In genomic region chr10:62218044-62218788, GRCm38 (mm10) we compare ENCODE assay signal across 15 mouse cellular contexts. TPM values are rescaled to one million over a fixed set of nuclear protein-coding genes. Genes with fewer than 3 reads are reported as not detected.
DNase-seq lines count a peak whose midpoint lies in the region; ATAC-seq and TF ChIP-seq lines count a peak whose summit lies in the region.
"Had no signal": no experiment of that assay in that cellular context is flagged by ENCODE, and none has a peak within 500 bp of the region (broad histone marks: within the 10 kb centered on the region; RNA-seq: fewer than 3 reads in every experiment).

No protein-coding gene starts in this region.

- ATAC-seq in heart, embryonic 15.5 days (replicated peaks; ENCODE audit: insufficient number of reproducible peaks, insufficient read depth, low FRiP score, low read depth), result no peak
- ATAC-seq in midbrain, embryonic 12.5 days (ENCODE audit: low FRiP score, low read depth), result no peak
- no peak for ATAC-seq in midbrain, embryonic 11.5 days (ENCODE audit: low FRiP score)
- peak; percentile 65 for ATAC-seq in intestine, postnatal 0 days
- ATAC-seq in stomach, embryonic 16.5 days (ENCODE audit: insufficient read depth, low FRiP score), result no peak
- ATAC-seq: forebrain, embryonic 13.5 days had no signal

- no peak for TF ChIP-seq CTCF in intestine, postnatal 0 days (IDR thresholded peaks at IDR 0.05; ENCODE audit: low read depth)

- no peak for DNase-seq in heart, postnatal 4 days
- DNase-seq in midbrain, embryonic 11.5 days (ENCODE audit: low spot score, missing footprints), result no peak
- no peak for DNase-seq in layer of hippocampus, postnatal 36 days
- no peak for DNase-seq in c-Kit-positive CD71-positive TER-119-positive erythroid progenitor cells, embryonic 14.5 days (ENCODE audit: low spot score)
- DNase-seq: adrenal gland, adult 8-10 months; cerebellum, adult 11 months; gastrocnemius, postnatal 36 days had no signal

- H3K27me3 ChIP-seq in heart, embryonic 15.5 days, result no peaks in the 10 kb centered on the region
- H3K27me3 ChIP-seq in midbrain, embryonic 12.5 days, result no peaks in the 10 kb centered on the region
- H3K27me3 ChIP-seq in midbrain, embryonic 11.5 days (ENCODE audit: control insufficient read depth, insufficient read depth, low read length), result no peaks in the 10 kb centered on the region
- no peaks in the 10 kb centered on the region for H3K27me3 ChIP-seq in intestine, postnatal 0 days (replicated peaks; ENCODE audit: control insufficient read depth, insufficient read depth, low read length)
- no peaks in the 10 kb centered on the region for H3K27me3 ChIP-seq in stomach, embryonic 16.5 days (ENCODE audit: control insufficient read depth, insufficient read depth, low read length)
- H3K27me3 ChIP-seq: forebrain, embryonic 13.5 days; neural tube, embryonic 15.5 days had no signal

- H3K4me2 ChIP-seq in heart, embryonic 15.5 days, result no peak overlapping the region
- no peak overlapping the region for H3K4me2 ChIP-seq in midbrain, embryonic 12.5 days (replicated peaks)
- H3K4me2 ChIP-seq in midbrain, embryonic 11.5 days, result no peak overlapping the region
- H3K4me2 ChIP-seq in intestine, postnatal 0 days (replicated peaks; ENCODE audit: low read depth), result peak overlapping the region; percentile 45
- H3K4me2 ChIP-seq in stomach, embryonic 16.5 days (ENCODE audit: low read depth, low read length), result no peak overlapping the region
- H3K4me2 ChIP-seq: forebrain, embryonic 13.5 days; hindbrain, embryonic 14.5 days; neural tube, embryonic 15.5 days had no signal

- no peaks in the 10 kb centered on the region for H3K9me3 ChIP-seq in heart, embryonic 15.5 days (replicated peaks)
- no peaks in the 10 kb centered on the region for H3K9me3 ChIP-seq in midbrain, embryonic 12.5 days
- H3K9me3 ChIP-seq in midbrain, embryonic 11.5 days (ENCODE audit: control insufficient read depth, low read length), result no peaks in the 10 kb centered on the region
- H3K9me3 ChIP-seq in intestine, postnatal 0 days (ENCODE audit: control insufficient read depth), result no peaks in the 10 kb centered on the region
- H3K9me3 ChIP-seq in stomach, embryonic 16.5 days (replicated peaks; ENCODE audit: control insufficient read depth, low read length), result no peaks in the 10 kb centered on the region
- H3K9me3 ChIP-seq: forebrain, embryonic 13.5 days; neural tube, embryonic 15.5 days had no signal

- H3K36me3 ChIP-seq in heart, embryonic 15.5 days, result no peaks in the 10 kb centered on the region
- no peaks in the 10 kb centered on the region for H3K36me3 ChIP-seq in midbrain, embryonic 12.5 days
- no peaks in the 10 kb centered on the region for H3K36me3 ChIP-seq in midbrain, embryonic 11.5 days (ENCODE audit: control insufficient read depth, insufficient read depth, low read length)
- H3K36me3 ChIP-seq in intestine, postnatal 0 days (ENCODE audit: control insufficient read depth, insufficient read depth), result no peaks in the 10 kb centered on the region; the same call in 1 of the 2 replicates
- H3K36me3 ChIP-seq in stomach, embryonic 16.5 days (ENCODE audit: control insufficient read depth, insufficient read depth, low read length), result no peaks in the 10 kb centered on the region
- H3K36me3 ChIP-seq: neural tube, embryonic 15.5 days had no signal

- no peak overlapping the region for H3K4me3 ChIP-seq in heart, embryonic 15.5 days
- H3K4me3 ChIP-seq in midbrain, embryonic 12.5 days, result no peak overlapping the region
- H3K4me3 ChIP-seq in midbrain, embryonic 11.5 days (ENCODE audit: low read depth, low read length), result no peak overlapping the region
- H3K4me3 ChIP-seq in intestine, postnatal 0 days (ENCODE audit: low read depth, low read length), result no peak overlapping the region
- H3K4me3 ChIP-seq in stomach, embryonic 16.5 days (replicated peaks; ENCODE audit: low read length), result no peak overlapping the region
- H3K4me3 ChIP-seq: forebrain, embryonic 13.5 days; neural tube, embryonic 15.5 days had no signal

- WGBS in heart, embryonic 15.5 days, result 82% methylated on average over 19 of the region's 19 CpGs
- 91% methylated on average over 19 of the region's 19 CpGs for WGBS in midbrain, embryonic 12.5 days
- WGBS in midbrain, embryonic 11.5 days, result 90% methylated on average over 19 of the region's 19 CpGs
- WGBS in intestine, postnatal 0 days, result 39% methylated on average over 19 of the region's 19 CpGs
- 73% methylated on average over 19 of the region's 19 CpGs for WGBS in stomach, embryonic 16.5 days

- H3K9ac ChIP-seq in heart, embryonic 15.5 days, result no peak overlapping the region
- no peak overlapping the region for H3K9ac ChIP-seq in midbrain, embryonic 12.5 days (replicated peaks)
- no peak overlapping the region for H3K9ac ChIP-seq in midbrain, embryonic 11.5 days (ENCODE audit: low read length)
- H3K9ac ChIP-seq in intestine, postnatal 0 days (ENCODE audit: low read depth, low read length), result 0 out of 2 replicates have a peak overlapping the region, but pooled peaks have one; percentile 26
- no peak overlapping the region for H3K9ac ChIP-seq in stomach, embryonic 16.5 days (ENCODE audit: low read length)
- H3K9ac ChIP-seq: forebrain, embryonic 13.5 days; hindbrain, embryonic 14.5 days; neural tube, embryonic 15.5 days had no signal

- H3K27ac ChIP-seq in heart, embryonic 15.5 days, result peak overlapping the region; percentile 53
- H3K27ac ChIP-seq in midbrain, embryonic 12.5 days (replicated peaks), result 0 out of 2 replicates have a peak overlapping the region, but pooled peaks have one; percentile 69
- no peak overlapping the region for H3K27ac ChIP-seq in midbrain, embryonic 11.5 days (ENCODE audit: low read depth, low read length)
- H3K27ac ChIP-seq in intestine, postnatal 0 days (ENCODE audit: low read depth, low read length), result peak overlapping the region; percentile 98
- peak overlapping the region; percentile 47 for H3K27ac ChIP-seq in stomach, embryonic 16.5 days (ENCODE audit: low read length)
- H3K27ac ChIP-seq: forebrain, embryonic 13.5 days; neural tube, embryonic 15.5 days had no signal

- H3K4me1 ChIP-seq in heart, embryonic 15.5 days (replicated peaks), result 0 out of 2 replicates have a peak, but pooled peaks cover 2% of the 10 kb centered on the region
- H3K4me1 ChIP-seq in midbrain, embryonic 12.5 days, result peaks cover 7% of the 10 kb centered on the region
- H3K4me1 ChIP-seq in midbrain, embryonic 11.5 days (ENCODE audit: control insufficient read depth, insufficient read depth, low read length), result no peaks in the 10 kb centered on the region
- H3K4me1 ChIP-seq in intestine, postnatal 0 days (replicated peaks; ENCODE audit: control insufficient read depth, insufficient read depth, low read length), result peaks cover 23% of the 10 kb centered on the region
- H3K4me1 ChIP-seq in stomach, embryonic 16.5 days (ENCODE audit: control insufficient read depth, insufficient read depth, low read length), result peaks cover 52% of the 10 kb centered on the region
- H3K4me1 ChIP-seq: forebrain, embryonic 13.5 days had no signal

RNA-seq across cellular contexts. Expression of gene Tspan15, which starts 12.8 kb away (rescaled TPM):
- polyA plus RNA-seq in heart, embryonic 15.5 days (2015; fragmentation: Nextera tagmentation; extraction: Ambion mirVana), result 8.9 and 15.3 TPM in 2 replicates
- total RNA-seq in heart, postnatal 4 days (2021), result 10 to 100 TPM; 10.1 to 10.3 TPM
- polyA plus RNA-seq in midbrain, embryonic 12.5 days (2016; fragmentation: Nextera tagmentation; extraction: Ambion mirVana), result 11.7 and 12.5 TPM in 2 replicates
- polyA plus RNA-seq in midbrain, embryonic 11.5 days (2014; fragmentation: Nextera tagmentation; extraction: Ambion mirVana), result 8.6 and 9.3 TPM in 2 replicates
- 96.8 and 100 TPM in 2 replicates for polyA plus RNA-seq in intestine, postnatal 0 days (2015; fragmentation: Nextera tagmentation; extraction: Ambion mirVana)
- polyA plus RNA-seq in stomach, embryonic 16.5 days (2015; fragmentation: Nextera tagmentation; extraction: Ambion mirVana), result 65.5 and 80.3 TPM in 2 replicates
- total RNA-seq in layer of hippocampus, postnatal 36 days (2021), result 10 to 100 TPM; 18.3 to 18.5 TPM

RNA-seq across cellular contexts. Expression of gene Tacr2, which starts 34.0 kb away (rescaled TPM):
- 0.14 TPM in 1 of 2 replicates, not detected in the other for polyA plus RNA-seq in heart, embryonic 15.5 days (2015; fragmentation: Nextera tagmentation; extraction: Ambion mirVana)
- total RNA-seq in heart, postnatal 4 days (2021), result not detected
- polyA plus RNA-seq in midbrain, embryonic 12.5 days (2016; fragmentation: Nextera tagmentation; extraction: Ambion mirVana), result not detected in 2 replicates
- polyA plus RNA-seq in midbrain, embryonic 11.5 days (2014; fragmentation: Nextera tagmentation; extraction: Ambion mirVana), result not detected in 2 replicates
- 0.31 and 0.90 TPM in 2 replicates for polyA plus RNA-seq in intestine, postnatal 0 days (2015; fragmentation: Nextera tagmentation; extraction: Ambion mirVana)
- 1.4 and 1.6 TPM in 2 replicates for polyA plus RNA-seq in stomach, embryonic 16.5 days (2015; fragmentation: Nextera tagmentation; extraction: Ambion mirVana)
- not detected for total RNA-seq in layer of hippocampus, postnatal 36 days (2021)
- total RNA-seq: gastrocnemius, postnatal 36 days had no signal
- polyA plus RNA-seq: embryonic facial prominence, embryonic 11.5 days; forebrain, embryonic 13.5 days had no signal
